Mouse (Mus musculus) liver, embryonic 14.5 days (tissue): ENCODE results near the gene Fermt3.

ENCODE experiments used
- CTCF ChIP-seq: IDR thresholded peaks from 2 replicates; pipeline ENCODE4 v1.5.1; 2016; ENCODE audit warnings: antibody characterized with exemption, low read depth, control low read depth
- EP300 ChIP-seq: IDR thresholded peaks from 2 replicates; pipeline ENCODE4 v1.6.1; 2016; ENCODE audit warnings: antibody characterized with exemption, low read depth

DNA sequence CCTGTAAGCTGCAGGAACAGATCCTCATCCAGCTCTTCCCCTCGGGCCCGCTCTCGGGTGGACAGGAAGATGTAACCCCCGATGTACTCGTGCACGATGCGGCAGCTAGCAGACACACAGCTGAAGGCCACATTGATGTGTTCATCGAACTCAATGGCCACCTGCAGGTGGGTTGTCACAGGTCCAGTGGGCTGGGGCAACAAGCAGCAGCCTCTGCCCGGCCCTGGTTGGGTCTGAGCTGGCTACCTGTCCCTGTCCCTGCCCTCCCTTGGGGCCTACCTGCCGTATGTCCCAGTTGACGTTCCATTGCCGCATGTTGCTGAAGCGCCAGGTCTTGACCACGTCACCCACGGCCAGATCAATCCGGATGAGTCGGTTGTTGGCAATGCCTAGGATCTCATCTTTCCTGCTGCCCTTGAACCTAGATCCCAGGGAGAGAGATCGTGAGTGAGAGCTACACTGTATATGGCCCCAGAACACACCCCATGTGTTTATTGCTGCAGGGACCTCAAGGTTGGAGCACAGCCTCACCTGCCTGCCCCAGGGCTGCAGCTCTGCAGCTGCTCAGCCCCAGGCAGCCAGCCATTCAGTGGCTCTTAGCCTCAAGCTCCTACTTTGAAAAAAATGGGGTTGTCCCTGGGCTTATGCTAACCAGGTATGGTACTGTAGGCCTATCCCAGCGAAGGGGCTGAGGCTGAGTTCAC, 19.8 kb downstream of the Fermt3 start:
- TF ChIP-seq CTCF (no peak), EP300 (no peak)
